Mouse (Mus musculus): ENCODE results near the gene Tspan13. TPM values are rescaled to one million over a fixed set of nuclear protein-coding genes. Genes with fewer than 3 reads are reported as not detected.

Tspan13 gene
- polyA plus RNA-seq (2012; ENCODE audit: insufficient read depth, insufficient read length, missing spikeins): 20.6 and 41.0 TPM in 2 replicates

DNA sequence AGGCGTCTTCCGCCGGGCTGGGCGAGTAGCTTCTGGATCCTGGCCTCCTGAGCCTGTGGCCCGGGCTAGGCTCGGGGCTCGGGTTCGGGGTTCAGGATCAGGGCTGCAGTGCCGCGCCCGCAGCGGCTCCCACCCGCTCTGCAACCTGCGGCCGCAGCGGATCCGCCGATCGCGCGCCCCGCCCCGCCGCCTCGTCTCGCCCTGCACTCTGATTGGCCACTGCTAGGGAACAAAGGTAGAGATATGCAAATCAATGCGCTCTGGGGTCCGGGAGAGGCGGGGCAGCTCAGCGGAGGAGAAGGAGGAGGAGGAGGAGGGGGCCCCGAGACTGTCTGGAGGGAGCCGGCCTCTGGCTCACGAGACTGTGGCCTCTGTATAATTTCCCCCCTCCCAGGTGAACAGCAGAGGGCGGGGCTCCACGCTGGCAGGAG, at the start of gene Tspan13:
Gene Tspan13 (minus strand): TSS at position 153 of the 431 bp plus-strand sequence.
- Histone ChIP-seq H3K4me1 (ENCODE audit: control insufficient read depth, insufficient read depth, insufficient read length, low read length) (no peaks in the 10 kb centered on the region), H3K27ac (replicated peaks; ENCODE audit: low read depth, low read length) (peak within 1 kb of the TSS; percentile 97), H3K4me3 (ENCODE audit: insufficient read depth, low read depth, low read length) (peak within 1 kb of the TSS; percentile 98)

DNA sequence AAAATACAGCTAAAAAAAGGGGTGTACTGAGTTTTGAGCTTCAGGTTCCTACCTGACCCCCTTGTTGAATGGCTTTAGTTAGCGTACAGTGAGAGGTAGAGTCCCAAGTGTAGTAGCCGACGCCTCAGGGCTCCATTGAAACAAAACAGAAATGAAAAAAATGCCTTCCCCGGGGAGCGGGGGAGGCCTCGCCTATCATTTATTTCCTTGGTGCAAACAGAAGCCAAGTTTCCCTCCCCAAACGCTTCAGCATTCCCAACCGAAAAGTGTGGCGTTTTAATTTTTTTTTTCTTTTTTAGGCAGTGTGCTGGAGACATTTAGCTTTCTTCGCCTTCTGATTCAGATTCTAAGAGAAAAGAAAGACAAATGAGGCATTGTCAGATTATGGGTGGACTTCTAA, 49.7 kb upstream of the Tspan13 start:
- Histone ChIP-seq H3K27ac (replicated peaks; ENCODE audit: low read depth, low read length) (no peak overlapping the region), H3K4me1 (ENCODE audit: control insufficient read depth, insufficient read depth, insufficient read length, low read length) (no peaks in the 10 kb centered on the region), H3K4me3 (ENCODE audit: insufficient read depth, low read depth, low read length) (no peak overlapping the region)

DNA sequence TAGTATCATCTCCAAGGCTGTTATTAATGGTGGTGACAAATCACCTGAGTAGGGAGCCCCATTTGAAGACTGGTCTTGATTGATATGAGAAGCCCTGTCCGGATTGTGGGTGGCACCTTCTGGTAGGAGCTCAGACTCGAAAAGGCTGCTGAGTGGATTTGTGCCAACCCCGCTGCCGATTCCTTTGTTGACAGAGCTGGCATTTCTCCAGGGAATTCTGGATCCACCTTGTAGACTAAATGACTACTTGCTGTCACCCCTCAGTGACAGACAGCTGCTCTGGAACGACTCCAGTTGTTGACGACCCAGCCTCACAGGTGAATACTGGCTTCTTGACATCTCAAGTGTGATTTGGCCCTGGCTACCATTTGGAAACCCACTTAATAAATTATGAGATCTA, 46.9 kb upstream of the Tspan13 start:
- H3K4me3 ChIP-seq (ENCODE audit: insufficient read depth, low read depth, low read length): no peak overlapping the region
- H3K27ac ChIP-seq (replicated peaks; ENCODE audit: low read depth, low read length): no peak overlapping the region
- no peaks in the 10 kb centered on the region for H3K4me1 ChIP-seq (ENCODE audit: control insufficient read depth, insufficient read depth, insufficient read length, low read length)

DNA sequence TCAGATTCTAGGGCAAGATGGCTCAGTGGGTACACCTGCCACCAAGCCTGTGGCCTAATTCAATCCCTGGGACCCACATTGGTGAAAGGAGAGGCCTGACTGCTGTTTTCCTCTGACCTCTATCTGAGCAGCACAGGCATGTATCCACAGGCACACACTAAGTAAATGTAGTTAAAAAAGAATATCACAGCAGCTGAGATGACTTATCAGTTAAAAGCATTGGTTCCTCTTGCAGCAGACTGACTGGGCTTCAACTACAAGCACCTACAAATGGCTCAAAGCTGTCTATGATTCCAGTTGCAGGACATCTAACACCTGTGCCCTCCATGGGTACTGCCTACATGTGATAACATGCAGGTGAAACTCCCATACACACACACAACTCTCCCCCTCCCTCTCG, 46.5 kb upstream of the Tspan13 start:
- no peaks in the 10 kb centered on the region for H3K4me1 ChIP-seq (ENCODE audit: control insufficient read depth, insufficient read depth, insufficient read length, low read length)
- H3K4me3 ChIP-seq (ENCODE audit: insufficient read depth, low read depth, low read length): no peak overlapping the region
- no peak overlapping the region for H3K27ac ChIP-seq (replicated peaks; ENCODE audit: low read depth, low read length)

DNA sequence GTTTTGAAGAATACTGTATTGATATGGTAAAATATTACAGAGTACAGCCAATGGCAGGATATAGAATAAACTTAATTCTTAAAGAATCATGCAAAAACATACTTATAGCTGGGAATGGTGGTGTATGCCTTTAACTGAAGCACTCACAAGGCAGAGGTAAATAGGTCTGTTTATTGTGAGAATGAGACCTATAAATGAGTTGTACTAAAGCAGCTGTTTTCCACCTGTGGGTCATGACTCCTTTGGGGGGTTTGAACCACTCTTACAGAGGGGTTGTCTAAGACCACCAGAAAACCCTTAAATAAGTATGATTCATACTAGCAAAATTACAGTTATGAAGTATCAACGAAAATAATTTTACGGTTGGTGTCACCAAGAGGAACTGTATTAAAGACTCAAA, 43.1 kb upstream of the Tspan13 start:
- no peak overlapping the region for H3K27ac ChIP-seq (replicated peaks; ENCODE audit: low read depth, low read length)
- no peaks in the 10 kb centered on the region for H3K4me1 ChIP-seq (ENCODE audit: control insufficient read depth, insufficient read depth, insufficient read length, low read length)
- H3K4me3 ChIP-seq (ENCODE audit: insufficient read depth, low read depth, low read length): no peak overlapping the region

DNA sequence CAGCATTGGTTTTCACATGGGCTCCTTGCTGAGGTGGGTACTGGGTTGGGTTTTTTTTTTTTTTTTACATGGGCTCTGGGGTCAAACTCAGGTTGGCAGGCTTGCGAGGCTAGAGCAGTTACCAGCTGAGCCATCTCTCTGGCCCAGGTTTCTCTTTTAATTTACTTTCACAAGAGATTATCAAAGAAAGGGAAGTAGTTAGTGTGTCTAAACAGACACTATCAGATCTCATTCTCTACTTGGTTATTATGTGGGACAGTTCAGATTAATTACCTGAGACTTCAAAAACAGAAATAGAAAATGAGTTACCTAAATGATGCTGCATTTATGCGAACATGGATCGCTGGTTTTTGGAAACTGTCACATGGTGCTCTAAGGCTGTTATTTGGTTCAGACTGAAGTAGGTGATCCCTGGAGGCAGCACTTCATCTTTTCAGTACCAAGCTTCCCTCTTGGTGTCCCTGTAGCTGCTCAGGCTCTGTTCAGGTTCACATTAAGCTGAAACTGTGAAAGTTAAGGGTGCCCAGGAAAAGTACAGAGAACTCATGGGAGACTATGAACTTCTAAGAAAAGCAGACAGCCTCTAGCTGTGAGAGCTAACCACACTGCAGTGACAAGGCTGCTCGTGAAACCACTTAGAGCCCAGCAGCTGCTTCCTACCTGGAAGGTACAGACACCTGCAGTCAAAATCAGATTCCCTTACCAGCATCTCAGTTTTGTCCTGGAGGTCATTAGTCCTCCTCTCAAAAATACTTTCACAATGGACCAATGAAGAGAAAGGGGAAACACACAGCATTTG, 36.0 kb upstream of the Tspan13 start:
- H3K4me1 ChIP-seq (ENCODE audit: control insufficient read depth, insufficient read depth, insufficient read length, low read length): no peaks in the 10 kb centered on the region
- no peak overlapping the region for H3K4me3 ChIP-seq (ENCODE audit: insufficient read depth, low read depth, low read length)
- H3K27ac ChIP-seq (replicated peaks; ENCODE audit: low read depth, low read length): no peak overlapping the region

DNA sequence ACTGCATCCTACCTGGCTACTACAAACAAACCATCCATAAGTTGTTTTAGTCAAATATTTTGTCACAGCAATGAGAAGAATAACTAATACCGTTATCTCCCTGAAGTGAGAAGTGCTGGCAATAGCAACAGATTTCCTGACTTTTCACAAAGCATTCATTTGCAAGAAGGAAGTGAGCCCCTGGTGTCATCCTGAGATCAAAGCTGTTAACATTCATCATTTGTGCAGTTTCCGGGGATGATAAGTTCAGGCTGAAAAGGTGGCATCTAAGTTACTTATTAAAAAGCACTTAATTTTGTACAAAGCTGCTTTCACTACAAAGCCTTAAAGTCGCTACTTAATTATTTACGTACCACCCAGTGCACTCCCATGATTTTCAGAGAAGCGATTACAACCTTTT, 30.6 kb upstream of the Tspan13 start:
- Histone ChIP-seq H3K4me3 (ENCODE audit: insufficient read depth, low read depth, low read length) (no peak overlapping the region), H3K4me1 (ENCODE audit: control insufficient read depth, insufficient read depth, insufficient read length, low read length) (no peaks in the 10 kb centered on the region), H3K27ac (replicated peaks; ENCODE audit: low read depth, low read length) (no peak overlapping the region)

DNA sequence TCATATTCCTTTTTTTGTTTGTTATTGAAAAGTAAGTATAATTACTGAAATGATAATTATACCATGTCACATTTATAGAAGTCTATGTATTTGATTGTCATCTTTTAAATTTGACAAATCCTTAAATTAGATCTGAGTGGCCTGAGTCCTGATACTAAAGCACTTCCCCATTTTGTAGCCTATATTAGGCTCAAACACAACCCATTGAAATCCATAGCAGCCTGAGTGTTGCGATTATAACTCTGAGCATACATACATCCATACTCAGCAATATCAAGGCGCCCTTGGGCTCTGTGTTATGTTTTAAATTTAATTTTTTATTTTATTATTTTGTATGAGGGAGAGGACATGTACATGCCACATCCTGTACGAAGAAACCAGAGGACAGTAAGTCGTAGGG, 27.9 kb upstream of the Tspan13 start:
- Histone ChIP-seq H3K27ac (replicated peaks; ENCODE audit: low read depth, low read length) (no peak overlapping the region), H3K4me3 (ENCODE audit: insufficient read depth, low read depth, low read length) (no peak overlapping the region), H3K4me1 (ENCODE audit: control insufficient read depth, insufficient read depth, insufficient read length, low read length) (no peaks in the 10 kb centered on the region)

DNA sequence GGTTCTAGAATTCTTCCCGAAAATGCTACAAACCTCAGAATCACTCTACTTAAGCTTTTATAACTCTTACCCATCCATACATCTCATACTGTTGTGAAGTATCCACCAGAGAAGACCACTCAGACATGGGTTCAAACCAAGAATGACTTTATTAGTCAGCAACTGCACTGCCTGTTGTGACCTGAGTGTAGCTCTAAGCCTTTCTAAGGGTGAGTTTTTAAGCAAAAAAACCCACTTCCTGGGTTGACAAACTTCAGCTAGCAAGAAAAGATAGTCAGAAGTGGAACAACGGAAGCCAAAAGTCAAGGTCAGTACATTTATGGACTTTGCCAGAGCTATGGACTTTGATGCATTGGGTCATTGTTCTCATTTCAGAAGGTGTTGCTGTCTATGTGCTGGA, 25.2 kb upstream of the Tspan13 start:
- no peak overlapping the region for H3K27ac ChIP-seq (replicated peaks; ENCODE audit: low read depth, low read length)
- H3K4me3 ChIP-seq (ENCODE audit: insufficient read depth, low read depth, low read length): no peak overlapping the region
- H3K4me1 ChIP-seq (ENCODE audit: control insufficient read depth, insufficient read depth, insufficient read length, low read length): no peaks in the 10 kb centered on the region

DNA sequence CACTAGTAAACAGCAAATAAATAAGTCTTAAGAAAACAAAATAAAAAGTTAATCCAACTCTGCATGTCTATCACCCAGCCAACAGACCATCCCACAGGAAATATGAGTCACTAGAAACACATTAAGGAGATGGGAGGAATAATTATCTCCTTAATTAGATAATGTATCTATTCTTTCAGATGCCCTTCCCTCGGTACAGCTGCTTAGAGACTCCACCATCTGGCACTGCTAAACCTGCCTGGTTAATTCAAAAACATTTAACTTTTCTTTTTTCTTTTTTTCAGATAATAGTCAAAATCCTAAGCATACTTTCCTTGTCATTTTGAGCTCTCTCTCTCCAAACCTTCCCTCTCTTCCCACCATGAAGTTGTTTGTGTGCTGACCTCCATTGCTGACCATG, 23.6 kb upstream of the Tspan13 start:
- no peaks in the 10 kb centered on the region for H3K4me1 ChIP-seq (ENCODE audit: control insufficient read depth, insufficient read depth, insufficient read length, low read length)
- H3K27ac ChIP-seq (replicated peaks; ENCODE audit: low read depth, low read length): no peak overlapping the region
- H3K4me3 ChIP-seq (ENCODE audit: insufficient read depth, low read depth, low read length): no peak overlapping the region

DNA sequence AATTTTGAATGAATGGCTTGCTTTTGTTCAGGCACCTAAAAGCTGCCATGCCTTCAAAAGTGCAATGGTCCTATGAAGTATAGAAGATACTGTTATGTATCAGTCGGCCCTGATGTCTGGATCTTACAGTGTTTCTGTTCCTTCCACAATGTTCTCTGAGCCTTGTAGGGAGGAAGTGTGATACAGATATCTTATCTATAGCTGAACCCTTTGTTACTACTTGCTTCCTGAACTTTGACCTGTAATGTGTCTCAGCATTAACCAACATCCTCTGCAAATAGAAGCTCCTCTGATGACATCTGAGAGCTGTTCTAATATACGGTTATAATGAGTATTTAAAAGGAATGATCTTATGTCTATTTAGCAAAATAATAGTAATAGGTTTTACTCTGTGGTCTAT, 15.4 kb upstream of the Tspan13 start:
- no peak overlapping the region for H3K4me3 ChIP-seq (ENCODE audit: insufficient read depth, low read depth, low read length)

DNA sequence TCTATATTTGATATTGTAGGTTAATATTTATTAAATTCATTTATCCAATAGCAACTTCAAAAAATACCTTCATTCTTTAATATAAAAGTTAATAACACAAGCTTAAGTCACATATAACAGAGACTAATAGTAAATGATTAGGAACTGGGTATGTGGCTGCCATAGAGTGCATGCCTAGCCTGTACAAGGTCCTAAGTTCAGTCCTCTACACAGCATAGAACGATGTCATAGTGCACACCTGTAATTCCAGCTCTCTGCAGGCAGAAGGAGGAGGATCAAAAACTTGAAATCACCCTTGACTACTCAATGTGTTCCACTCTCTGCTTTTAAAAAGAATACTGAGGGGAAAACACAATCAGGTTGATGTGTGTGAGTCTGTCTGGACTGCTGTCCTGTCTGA, 8.0 kb upstream of the Tspan13 start:
- Histone ChIP-seq H3K4me1 (ENCODE audit: control insufficient read depth, insufficient read depth, insufficient read length, low read length) (no peaks in the 10 kb centered on the region), H3K27ac (replicated peaks; ENCODE audit: low read depth, low read length) (no peak overlapping the region), H3K4me3 (ENCODE audit: insufficient read depth, low read depth, low read length) (no peak overlapping the region)

More for the DNA sequence above, 15.4 kb upstream of the Tspan13 start:
- H3K4me1 ChIP-seq (ENCODE audit: control insufficient read depth, insufficient read depth, insufficient read length, low read length): no peaks in the 10 kb centered on the region
- H3K27ac ChIP-seq (replicated peaks; ENCODE audit: low read depth, low read length): no peak overlapping the region

DNA sequence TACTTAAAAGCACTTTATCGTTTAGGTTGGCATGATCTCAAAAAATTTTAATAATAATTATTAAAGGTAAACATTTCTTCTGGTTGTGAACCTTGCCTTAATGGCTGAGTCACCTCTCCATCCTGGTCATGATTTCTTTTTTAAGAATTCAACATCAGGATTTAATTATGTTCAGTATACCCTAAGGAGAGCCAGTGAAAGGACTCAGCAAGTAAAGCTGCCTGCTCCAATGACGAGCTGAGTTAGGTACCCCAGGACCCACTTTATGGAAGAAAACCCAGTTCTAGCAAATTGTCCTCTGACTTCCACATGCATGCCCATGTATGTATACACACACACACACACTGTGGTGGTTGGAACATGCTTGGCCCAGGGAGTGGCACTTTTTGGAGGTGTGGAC, 5.3 kb upstream of the Tspan13 start:
- no peak overlapping the region for H3K27ac ChIP-seq (replicated peaks; ENCODE audit: low read depth, low read length)
- no peak overlapping the region for H3K4me3 ChIP-seq (ENCODE audit: insufficient read depth, low read depth, low read length)
- no peaks in the 10 kb centered on the region for H3K4me1 ChIP-seq (ENCODE audit: control insufficient read depth, insufficient read depth, insufficient read length, low read length)

DNA sequence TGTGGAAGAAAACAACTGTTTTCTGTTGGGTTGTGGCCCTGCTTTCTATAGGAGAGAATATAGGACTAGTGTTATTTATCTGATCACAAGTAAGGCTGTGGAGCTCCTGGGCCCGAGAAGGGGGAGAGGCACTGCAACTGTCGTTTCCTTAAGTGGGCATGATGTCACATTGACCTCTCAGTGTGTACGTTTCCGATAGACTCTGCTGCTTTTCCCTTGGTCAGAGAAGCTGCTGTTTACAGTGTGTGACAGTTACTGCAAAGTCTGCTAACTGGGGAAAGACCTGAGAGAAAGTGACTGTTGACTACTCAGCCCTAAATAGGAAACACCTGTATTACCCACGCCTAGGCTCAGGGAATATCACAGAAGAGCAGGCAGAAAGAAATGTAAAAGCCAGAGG, 3.9 kb upstream of the Tspan13 start:
- H3K4me3 ChIP-seq (ENCODE audit: insufficient read depth, low read depth, low read length): no peak overlapping the region
- no peaks in the 10 kb centered on the region for H3K4me1 ChIP-seq (ENCODE audit: control insufficient read depth, insufficient read depth, insufficient read length, low read length)
- H3K27ac ChIP-seq (replicated peaks; ENCODE audit: low read depth, low read length): no peak overlapping the region

DNA sequence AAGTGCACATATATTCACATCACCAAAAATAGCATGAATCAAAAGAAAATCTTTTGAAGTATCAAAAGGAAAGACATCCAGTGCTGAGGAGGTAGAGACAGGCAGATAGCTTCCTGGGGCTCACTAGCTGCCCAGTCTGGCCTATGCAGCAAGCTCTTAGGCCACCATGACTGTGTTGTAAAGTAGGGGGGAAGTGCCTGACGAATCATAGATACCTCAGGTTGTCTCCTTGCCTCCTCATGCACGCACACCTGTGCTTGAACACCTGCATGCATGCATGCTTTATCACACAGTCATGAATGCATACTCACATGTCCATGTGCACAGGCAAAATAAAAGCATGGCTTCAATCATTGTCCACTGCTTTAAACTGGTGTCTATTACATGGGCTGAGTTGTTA, 2.4 kb upstream of the Tspan13 start:
- Histone ChIP-seq H3K4me1 (ENCODE audit: control insufficient read depth, insufficient read depth, insufficient read length, low read length) (no peaks in the 10 kb centered on the region), H3K4me3 (ENCODE audit: insufficient read depth, low read depth, low read length) (no peak overlapping the region), H3K27ac (replicated peaks; ENCODE audit: low read depth, low read length) (no peak overlapping the region)

DNA sequence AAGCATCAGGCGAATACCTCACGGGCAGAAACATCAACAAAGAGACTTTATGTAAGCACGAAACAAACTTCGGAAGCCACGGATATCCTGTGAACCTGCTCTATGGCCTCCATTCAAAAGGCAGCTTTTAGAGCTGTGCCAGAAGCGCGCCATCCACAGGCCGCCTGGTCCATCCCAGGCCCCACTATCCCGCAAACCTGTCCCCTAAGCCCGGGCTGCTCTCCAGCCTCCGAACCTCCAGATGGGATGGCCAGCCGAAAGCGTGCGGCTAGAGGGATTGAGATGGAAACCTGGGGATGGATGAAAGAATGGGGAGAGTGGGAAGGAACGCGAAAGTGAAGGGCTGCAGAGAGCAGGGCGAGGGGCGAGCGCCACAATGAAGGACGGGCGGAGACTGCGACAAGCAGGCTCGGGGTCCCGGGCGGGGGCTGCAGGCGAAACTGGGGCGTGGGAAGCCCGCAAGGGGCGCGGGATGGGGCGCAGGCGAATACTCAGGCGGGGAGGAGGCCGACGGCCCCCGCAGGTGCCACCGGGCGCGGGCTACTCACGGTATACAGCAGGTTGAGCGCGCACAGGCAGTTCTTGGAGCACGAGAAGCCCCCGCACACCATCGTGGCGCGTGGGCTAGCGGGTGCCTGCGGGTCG, 475 bp downstream of the Tspan13 start:
- Histone ChIP-seq H3K4me3 (ENCODE audit: insufficient read depth, low read depth, low read length) (peak overlapping the region; percentile 98), H3K4me1 (ENCODE audit: control insufficient read depth, insufficient read depth, insufficient read length, low read length) (no peaks in the 10 kb centered on the region), H3K27ac (replicated peaks; ENCODE audit: low read depth, low read length) (peak overlapping the region; percentile 96)

Measured in brown adipose tissue, adult 24 weeks (tissue).